27 mouse cellular contexts compared by ENCODE assay signal in the genomic region with DNA sequence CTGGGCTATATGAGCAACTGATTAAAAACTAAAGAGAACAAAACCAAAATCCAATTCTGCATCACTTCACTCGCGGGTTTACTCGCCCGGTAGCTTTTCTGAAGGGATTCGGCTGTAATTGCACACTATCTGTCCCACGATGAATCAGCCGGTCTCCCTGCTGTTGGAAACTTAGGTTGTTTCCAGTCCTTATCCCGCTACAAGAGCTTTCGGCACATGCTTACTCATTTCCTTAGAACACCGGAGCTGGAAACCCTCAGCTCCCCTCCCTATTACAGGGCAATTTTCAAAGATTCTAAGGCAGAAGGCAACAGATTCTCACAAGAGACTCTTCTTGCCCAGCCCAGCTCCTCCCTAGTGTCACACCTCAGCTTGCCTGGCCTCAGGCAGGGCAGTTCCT. TPM values are rescaled to one million over a fixed set of nuclear protein-coding genes. Genes with fewer than 3 reads are reported as not detected.
DNase-seq lines count a peak whose midpoint lies in the region; ATAC-seq lines count a peak whose summit lies in the region.
"Had no signal": no experiment of that assay in that cellular context is flagged by ENCODE, and none has a peak within 500 bp of the region (broad histone marks: within the 10 kb centered on the region; RNA-seq: fewer than 3 reads in every experiment).

No protein-coding gene starts in this region.

- peaks cover 57% of the 10 kb centered on the region for H3K4me1 ChIP-seq in heart, embryonic 12.5 days (replicated peaks)
- H3K4me1 ChIP-seq: liver, embryonic 13.5 days had no signal

- H3K27ac ChIP-seq in heart, embryonic 12.5 days (ENCODE audit: poor library complexity, severe bottlenecking), result no peak overlapping the region
- H3K27ac ChIP-seq: embryonic facial prominence, embryonic 13.5 days; hindbrain, embryonic 13.5 days; kidney, postnatal 0 days; limb, embryonic 13.5 days; liver, embryonic 13.5 days; midbrain, embryonic 12.5 days had no signal

- H3K4me2 ChIP-seq in heart, embryonic 12.5 days, result peak overlapping the region; percentile 25; the same call in 1 of the 2 replicates
- H3K4me2 ChIP-seq: hindbrain, embryonic 13.5 days; limb, embryonic 13.5 days; liver, embryonic 13.5 days; lung, embryonic 14.5 days; midbrain, embryonic 12.5 days had no signal

- H3K27me3 ChIP-seq in heart, embryonic 12.5 days (replicated peaks), result 0 out of 2 replicates have a peak, but pooled peaks cover 3% of the 10 kb centered on the region
- H3K27me3 ChIP-seq: embryonic facial prominence, embryonic 13.5 days; hindbrain, embryonic 13.5 days; limb, embryonic 13.5 days; midbrain, embryonic 12.5 days; Patski had no signal

- no peaks in the 10 kb centered on the region for H3K9me3 ChIP-seq in heart, embryonic 12.5 days (replicated peaks)
- H3K9me3 ChIP-seq: embryonic facial prominence, embryonic 13.5 days; hindbrain, embryonic 13.5 days; limb, embryonic 13.5 days; liver, embryonic 13.5 days; midbrain, embryonic 12.5 days had no signal

- WGBS in heart, embryonic 12.5 days, result 48% methylated on average over 10 of the region's 10 CpGs

- no peak for ATAC-seq in heart, embryonic 12.5 days (ENCODE audit: insufficient number of reproducible peaks, low FRiP score)
- ATAC-seq in megakaryocyte-erythroid progenitor cell, adult 5-6 weeks (replicated peaks; ENCODE audit: low FRiP score, low TSS enrichment, poor library complexity, severe bottlenecking), result 0 out of 2 replicates have a peak, but pooled peaks have one; percentile 30
- ATAC-seq: forebrain, embryonic 16.5 days; inflammation-experienced regulatory T-cells, adult 6 months; Patski had no signal

- H3K4me3 ChIP-seq in heart, embryonic 12.5 days, result no peak overlapping the region
- H3K4me3 ChIP-seq: embryonic facial prominence, embryonic 13.5 days; hindbrain, embryonic 13.5 days; limb, embryonic 13.5 days; liver, embryonic 13.5 days; midbrain, embryonic 12.5 days had no signal

- no peak overlapping the region for H3K9ac ChIP-seq in heart, embryonic 12.5 days
- H3K9ac ChIP-seq: embryonic facial prominence, embryonic 13.5 days; hindbrain, embryonic 13.5 days; limb, embryonic 13.5 days; liver, embryonic 13.5 days; lung, embryonic 14.5 days; midbrain, embryonic 12.5 days had no signal

- DNase-seq in heart, postnatal 4 days, result no peak
- DNase-seq in 3T3-L1 (ENCODE audit: low read depth, low spot score) (peak; percentile 67), NIH3T3 (ENCODE audit: low read depth) (peak; percentile 54)
- no peak for DNase-seq in ovary, postnatal 14 days (ENCODE audit: low spot score)
- DNase-seq in lung, postnatal 10 days, result no peak
- DNase-seq: adrenal gland, postnatal 36 days; cerebellum, adult 11-12 months; cerebellum, postnatal 14 days; gastrocnemius, postnatal 10 days; kidney, adult 18-20 months; layer of hippocampus, adult 9-11 months; liver, embryonic 13.5 days; lung, embryonic 14.5 days; lung, postnatal 4 days; retina, postnatal 1 day; right cerebral cortex, postnatal 25 days; spleen, adult 18-20 months had no signal

- H3K36me3 ChIP-seq in heart, embryonic 12.5 days, result no peaks in the 10 kb centered on the region
- H3K36me3 ChIP-seq: embryonic facial prominence, embryonic 13.5 days; hindbrain, embryonic 13.5 days; limb, embryonic 13.5 days; liver, embryonic 13.5 days; midbrain, embryonic 12.5 days had no signal

RNA-seq across cellular contexts. Expression of gene Ak2, which starts 25.4 kb away (rescaled TPM):
- polyA plus RNA-seq in heart, embryonic 12.5 days (2016; fragmentation: Nextera tagmentation; extraction: Ambion mirVana), result 164 and 167 TPM in 2 replicates
- 100 to 1,000 TPM; 104 to 105 TPM for total RNA-seq in heart, postnatal 4 days (2021)
- 192 and 206 TPM in 2 replicates for total RNA-seq in megakaryocyte-erythroid progenitor cell, adult 5-6 weeks (2014; fragmentation: Nextera tagmentation)
- total RNA-seq in megakaryocyte-erythroid progenitor cell, adult 5-6 weeks (2017), result 179 and 181 TPM in 2 replicates

RNA-seq across cellular contexts. Expression of gene Rnf19b, which starts 40.9 kb away (rescaled TPM):
- polyA plus RNA-seq in heart, embryonic 12.5 days (2016; fragmentation: Nextera tagmentation; extraction: Ambion mirVana), result 8.1 and 8.2 TPM in 2 replicates
- total RNA-seq in heart, postnatal 4 days (2021), result 10 to 100 TPM; 27.0 to 27.9 TPM
- 12.1 and 15.0 TPM in 2 replicates for total RNA-seq in megakaryocyte-erythroid progenitor cell, adult 5-6 weeks (2014; fragmentation: Nextera tagmentation)
- 26.7 and 28.3 TPM in 2 replicates for total RNA-seq in megakaryocyte-erythroid progenitor cell, adult 5-6 weeks (2017)

RNA-seq across cellular contexts. Expression of gene Azin2, which starts 54.9 kb away (rescaled TPM):
- polyA plus RNA-seq in heart, embryonic 12.5 days (2016; fragmentation: Nextera tagmentation; extraction: Ambion mirVana), result 6.8 and 7.4 TPM in 2 replicates
- total RNA-seq in heart, postnatal 4 days (2021), result 1 to 10 TPM; 7.7 to 8.7 TPM
- total RNA-seq in megakaryocyte-erythroid progenitor cell, adult 5-6 weeks (2014; fragmentation: Nextera tagmentation), result not detected in 2 replicates
- not detected in 2 replicates for total RNA-seq in megakaryocyte-erythroid progenitor cell, adult 5-6 weeks (2017)

Comparison
In these comparisons a context has a peak if more than half of its experiments do, and no peak if none do; other contexts are left out.
1. DNase-seq: peak in 3T3-L1 (single experiment) and NIH3T3 (single experiment); none in heart, postnatal 4 days (single experiment), ovary, postnatal 14 days (single experiment) and lung, postnatal 10 days (single experiment).
2. RNA of gene Azin2, which starts 54.9 kb away (total RNA-seq): 7.7 to 8.7 TPM in heart, postnatal 4 days; not detected in megakaryocyte-erythroid progenitor cell, adult 5-6 weeks; every median in the first group is over 4 times any median in the second.